Mouse (Mus musculus) kidney, postnatal 36 days (tissue): Measurements from ENCODE around the gene Coasy.
A peak's percentile ranks its signal among the peaks of the same experiment; 100 is the strongest.

Experiments used
- DNase-seq, 2 experiments: peaks; one replicate each; pipeline ENCODE4 v3.0.0; 2021 to 2022; ENCODE audit warnings: mixed read lengths in 2 of 2

Coasy gene

DNA sequence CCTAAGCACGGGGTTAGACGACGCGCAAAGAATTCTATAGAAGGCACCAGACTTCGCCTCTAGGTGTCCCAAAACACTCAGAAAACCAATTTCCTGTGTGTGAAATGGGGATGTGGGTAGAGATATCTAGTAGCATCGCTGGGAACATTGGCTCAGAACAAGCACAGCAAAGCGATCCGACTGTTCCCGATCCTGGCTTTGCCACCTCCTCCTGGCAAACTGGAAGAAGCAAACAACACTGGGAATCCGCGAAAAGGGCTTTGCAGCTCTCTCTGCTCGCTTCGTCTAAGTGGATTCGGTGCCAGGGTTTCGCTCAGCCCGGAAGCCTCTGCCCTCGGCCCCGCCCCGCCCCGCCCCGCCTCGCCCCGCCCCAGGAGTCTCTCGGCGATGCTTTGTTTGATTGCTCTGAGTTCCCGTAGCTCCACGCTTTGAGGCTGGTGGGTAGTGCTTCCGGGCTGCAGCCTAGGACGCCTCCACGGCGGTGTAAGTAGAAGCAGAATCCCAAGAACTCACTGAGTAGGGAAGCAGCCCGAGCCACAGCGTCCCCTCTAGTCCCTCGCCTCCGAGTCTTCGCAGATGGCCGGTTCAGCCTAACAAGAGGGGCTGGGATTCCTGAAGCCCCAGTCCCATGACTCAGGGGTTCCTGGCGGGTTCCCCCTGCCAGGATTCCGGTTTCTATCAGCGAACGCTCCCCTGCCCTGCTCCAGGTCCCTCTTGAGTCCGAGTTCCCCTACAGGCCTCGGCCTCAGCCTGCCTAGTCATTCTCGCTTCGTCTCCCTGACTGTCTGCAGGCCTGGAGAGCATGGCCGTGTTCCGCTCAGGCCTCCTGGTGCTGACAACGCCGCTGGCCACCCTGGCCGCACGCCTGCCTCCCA, at the start of gene Coasy:
Gene Coasy, plus strand, starts transcription at position 358 of the 875 bp plus-strand sequence.
- peak; percentile 89 to 91 for DNase-seq

DNA sequence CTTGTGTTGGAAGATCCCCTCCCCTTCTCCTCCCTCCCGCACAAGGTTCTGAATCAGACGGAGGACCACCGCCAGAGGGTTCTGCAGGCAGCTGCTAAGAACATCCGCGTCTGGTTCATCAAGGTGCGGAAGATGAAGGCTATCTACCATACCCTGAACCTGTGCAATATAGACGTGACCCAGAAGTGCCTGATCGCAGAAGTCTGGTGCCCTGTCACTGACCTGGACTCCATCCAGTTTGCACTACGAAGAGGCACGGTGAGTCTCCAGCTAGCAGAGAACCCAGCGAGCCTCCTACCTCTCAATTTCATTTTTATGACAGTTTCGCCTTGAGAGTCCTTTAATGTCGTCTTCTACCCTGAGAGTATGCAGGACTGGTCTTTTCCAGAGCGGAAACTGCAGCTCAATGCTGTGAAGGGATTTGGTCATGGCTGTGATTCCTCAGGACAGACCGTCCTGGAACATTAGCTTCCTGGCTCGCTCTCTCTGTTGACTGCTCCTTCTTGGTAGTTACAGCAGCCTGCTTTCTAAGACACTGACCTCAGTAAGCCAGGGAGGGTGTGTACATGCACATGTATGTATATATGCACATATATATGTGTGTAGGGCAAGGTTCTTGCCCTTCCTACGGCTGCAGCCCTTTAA, 48.4 kb upstream of the Coasy start:
- no peak for DNase-seq

- DNase-seq, result no peak
Observed at GRCm38 (mm10) chr11:101034614-101035327, 47.6 kb upstream of the Coasy start.

- DNase-seq, result no peak
Observed at GRCm38 (mm10) chr11:101035328-101035695, 47.1 kb upstream of the Coasy start.

- DNase-seq, result no peak
Observed at GRCm38 (mm10) chr11:101037795-101038194, 44.6 kb upstream of the Coasy start.

DNA sequence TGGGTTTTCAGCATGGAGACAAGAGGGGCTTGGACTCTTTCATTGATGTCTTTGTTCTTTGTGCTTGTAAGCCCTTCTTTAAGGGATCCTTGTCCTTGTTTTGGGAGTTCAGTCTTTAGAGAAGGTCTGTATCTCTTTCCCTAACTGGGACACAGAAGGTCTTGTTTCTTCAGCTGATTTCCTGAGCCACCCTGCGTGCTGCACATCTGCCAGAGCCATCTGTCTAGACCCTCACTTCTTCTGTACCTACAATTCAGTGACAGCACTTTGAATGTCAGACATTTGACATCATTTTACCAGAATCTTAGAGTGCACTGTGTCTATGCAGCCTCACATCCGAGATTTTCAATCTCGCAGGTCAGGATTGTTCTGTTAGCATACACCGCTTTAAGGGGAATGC, 36.5 kb upstream of the Coasy start:
- DNase-seq, result no peak

DNA sequence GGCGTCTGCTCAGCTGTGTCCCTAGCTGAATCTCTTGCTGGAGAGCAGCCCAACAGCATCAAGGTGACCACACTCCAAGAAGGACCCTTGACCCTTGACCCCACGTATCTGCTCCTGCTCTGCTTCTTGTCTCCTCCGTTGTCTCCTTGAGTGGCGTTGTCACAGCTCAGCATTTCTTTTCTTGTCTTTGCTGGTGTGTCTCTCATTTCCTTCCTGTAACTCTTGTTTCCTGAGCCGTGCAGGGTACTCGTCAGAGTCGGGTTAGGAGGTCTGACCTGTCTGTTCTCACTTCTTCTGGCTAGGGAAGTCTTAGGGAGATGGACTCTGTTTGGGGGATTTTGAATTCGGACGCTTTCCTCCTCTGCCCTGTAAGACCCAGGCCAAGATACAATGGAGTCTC, 35.9 kb upstream of the Coasy start:
- no peak for DNase-seq

DNA sequence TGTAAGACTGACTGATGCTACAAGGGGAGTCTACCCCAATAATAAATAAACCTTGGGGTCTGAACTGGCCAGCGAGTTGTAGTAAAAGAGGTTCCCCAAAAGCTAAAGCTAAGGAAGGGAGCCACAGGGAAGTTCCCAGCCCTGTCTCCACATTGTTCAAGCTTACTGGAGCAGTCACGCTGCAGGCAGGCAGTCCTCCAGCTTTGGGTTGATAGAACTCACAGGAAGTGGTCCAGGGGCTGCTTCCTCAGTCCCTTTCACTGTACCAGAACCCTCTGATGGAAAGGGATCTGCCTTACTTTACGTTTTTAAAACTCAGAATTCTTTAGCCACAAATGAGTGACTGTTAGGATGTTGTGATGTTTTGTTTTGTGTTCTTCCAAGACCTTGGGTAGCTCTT, 34.9 kb upstream of the Coasy start:
- DNase-seq, result no peak

- DNase-seq, result no peak
Observed at GRCm38 (mm10) chr11:101050359-101050758, 32.0 kb upstream of the Coasy start.

DNA sequence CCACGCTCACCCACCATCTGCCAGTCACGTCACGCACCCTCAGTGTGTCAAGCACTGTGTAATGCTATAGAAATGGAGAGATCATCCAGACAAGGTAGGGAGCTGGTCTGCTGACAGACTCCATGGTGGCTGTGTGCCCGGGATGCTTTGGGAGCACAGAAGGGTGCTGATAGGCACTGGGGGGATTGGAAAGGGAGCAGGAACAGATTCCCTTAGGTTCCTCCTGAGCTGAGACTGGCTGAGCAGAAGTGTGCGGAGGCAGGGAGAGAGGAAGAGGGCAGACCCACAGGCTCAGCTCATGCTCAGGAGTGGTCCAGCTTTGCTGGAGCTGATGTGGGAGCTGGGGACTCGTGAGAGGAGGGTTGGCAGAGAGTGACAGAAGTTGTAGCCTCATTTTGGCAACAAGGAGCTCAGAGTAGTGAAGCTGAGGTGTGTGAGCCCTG, 31.3 kb upstream of the Coasy start:
- no peak for DNase-seq

GRCm38 (mm10) chr11:101051617-101052016, 30.7 kb upstream of the Coasy start:
- no peak for DNase-seq

DNA sequence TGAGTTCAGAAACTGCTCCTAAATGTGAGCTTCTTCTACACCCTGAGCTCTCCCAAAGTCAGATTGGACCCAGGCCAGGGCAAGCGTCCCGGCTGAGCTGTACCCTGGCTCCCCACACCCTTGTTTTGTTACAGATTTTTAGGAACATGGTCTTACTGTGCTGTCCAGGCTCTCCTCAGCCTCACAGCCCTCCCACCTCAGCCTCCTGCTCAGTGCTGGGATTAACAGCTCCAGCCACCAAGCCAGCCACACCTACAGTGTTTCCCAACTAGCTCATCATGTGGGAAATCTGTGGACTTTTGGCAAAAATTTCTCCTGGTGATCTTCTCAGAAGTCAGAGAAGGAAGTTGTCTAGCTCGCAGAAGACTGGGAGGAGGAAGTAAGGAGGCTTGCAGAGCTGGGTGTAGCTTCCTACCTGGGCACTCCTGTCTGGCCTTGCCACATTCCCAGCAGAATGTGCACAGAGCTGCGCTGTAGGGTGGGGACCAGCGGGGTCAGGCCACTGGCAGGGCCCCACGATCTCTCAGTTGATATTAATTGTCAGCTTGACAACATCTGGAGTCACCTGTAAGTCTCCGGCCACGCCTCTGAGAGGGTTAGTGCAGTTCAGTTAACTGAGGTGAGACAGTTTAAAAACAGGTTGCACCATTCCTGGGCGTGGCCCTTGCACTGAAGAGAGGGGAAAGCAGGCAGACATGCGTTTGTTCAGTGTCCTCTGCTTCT, 29.5 kb upstream of the Coasy start:
- no peak for DNase-seq

GRCm38 (mm10) chr11:101053974-101054373, 28.4 kb upstream of the Coasy start:
- DNase-seq, result no peak

DNA sequence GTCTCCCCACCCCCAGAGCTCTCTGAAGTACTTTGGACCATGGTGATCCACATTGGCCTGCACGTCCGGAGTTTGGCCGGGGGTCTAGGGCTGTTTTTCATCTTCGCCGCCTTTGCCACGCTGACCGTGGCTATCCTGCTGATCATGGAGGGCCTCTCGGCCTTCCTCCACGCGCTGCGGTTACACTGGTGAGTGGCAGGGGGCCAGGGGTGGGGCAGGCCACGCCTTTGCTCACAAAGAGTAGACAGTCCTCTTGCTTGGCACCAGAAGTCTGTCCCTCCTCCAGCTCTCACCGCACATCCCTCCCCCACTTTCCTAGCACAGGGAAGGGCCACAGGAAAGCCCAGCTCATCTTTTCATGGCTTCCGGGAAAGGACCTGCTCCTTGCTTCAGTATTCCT, 26.9 kb upstream of the Coasy start:
- DNase-seq, result no peak

GRCm38 (mm10) chr11:101056885-101057284, 25.5 kb upstream of the Coasy start:
- no peak for DNase-seq

- DNase-seq, result peak; percentile 81 to 93
Observed at GRCm38 (mm10) chr11:101057860-101058259, 24.5 kb upstream of the Coasy start.

DNA sequence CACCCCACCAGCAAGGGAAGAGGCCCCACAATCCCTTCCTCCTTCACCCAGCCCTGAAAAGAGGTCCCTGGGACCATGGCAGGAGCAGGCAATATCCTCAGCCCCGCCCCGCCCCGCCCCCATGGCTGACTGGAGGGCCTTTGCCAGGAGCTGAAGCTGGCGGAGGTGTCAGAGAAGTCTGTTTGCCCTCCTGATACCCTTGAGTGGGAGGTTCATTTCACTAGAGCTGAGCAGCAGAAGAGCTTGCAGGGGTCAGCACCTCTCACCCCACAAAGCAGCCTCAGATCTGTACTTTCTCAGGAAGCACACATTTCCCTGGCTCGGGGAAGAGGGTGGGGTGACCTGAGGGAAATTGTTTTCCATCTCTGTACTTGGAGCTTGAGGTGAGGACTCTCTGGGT, 23.6 kb upstream of the Coasy start:
- peak in 1 of 2 experiments; percentile 51 for DNase-seq

DNA sequence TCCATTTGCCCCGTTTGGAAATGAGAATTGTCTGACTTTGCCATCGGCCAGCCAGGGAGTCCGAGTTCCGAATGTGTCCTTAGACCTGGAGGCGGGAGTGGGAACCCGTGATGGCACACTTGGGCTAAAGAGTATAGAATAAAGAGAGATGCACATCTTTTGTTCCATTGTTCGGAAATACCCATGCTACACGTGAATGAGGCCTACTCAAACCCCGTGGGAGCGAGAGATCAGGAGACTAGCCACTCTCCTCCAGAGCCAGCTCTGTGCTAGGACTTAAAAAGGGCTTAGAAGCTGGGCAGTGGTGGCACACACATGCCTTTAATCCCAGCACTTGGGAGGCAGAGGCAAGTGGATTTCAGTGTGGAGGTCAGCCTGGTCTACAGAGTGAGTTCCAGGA, 22.9 kb upstream of the Coasy start:
- DNase-seq, result no peak

GRCm38 (mm10) chr11:101060126-101060525, 22.2 kb upstream of the Coasy start:
- peak; percentile 71 to 79 for DNase-seq

DNA sequence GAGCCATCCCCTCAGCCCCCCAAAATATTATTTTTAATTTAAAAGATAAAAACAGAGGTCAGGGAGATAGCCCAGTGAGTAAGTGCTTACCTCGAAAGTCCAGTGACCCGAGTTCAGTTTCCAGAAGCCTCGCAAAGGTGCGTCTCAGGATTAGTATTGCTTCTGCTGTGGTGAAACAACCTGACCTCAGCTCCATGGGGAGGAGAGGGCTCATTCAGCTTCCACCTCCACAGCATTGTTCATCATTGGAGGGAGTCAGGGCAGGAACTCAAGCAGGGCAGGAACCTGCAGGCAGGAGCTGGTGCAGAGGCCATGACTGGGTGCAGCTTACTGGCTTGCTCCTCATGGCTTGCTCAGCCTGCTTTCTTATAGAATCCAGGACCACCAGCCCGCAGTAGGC, 21.3 kb upstream of the Coasy start:
- no peak for DNase-seq

DNA sequence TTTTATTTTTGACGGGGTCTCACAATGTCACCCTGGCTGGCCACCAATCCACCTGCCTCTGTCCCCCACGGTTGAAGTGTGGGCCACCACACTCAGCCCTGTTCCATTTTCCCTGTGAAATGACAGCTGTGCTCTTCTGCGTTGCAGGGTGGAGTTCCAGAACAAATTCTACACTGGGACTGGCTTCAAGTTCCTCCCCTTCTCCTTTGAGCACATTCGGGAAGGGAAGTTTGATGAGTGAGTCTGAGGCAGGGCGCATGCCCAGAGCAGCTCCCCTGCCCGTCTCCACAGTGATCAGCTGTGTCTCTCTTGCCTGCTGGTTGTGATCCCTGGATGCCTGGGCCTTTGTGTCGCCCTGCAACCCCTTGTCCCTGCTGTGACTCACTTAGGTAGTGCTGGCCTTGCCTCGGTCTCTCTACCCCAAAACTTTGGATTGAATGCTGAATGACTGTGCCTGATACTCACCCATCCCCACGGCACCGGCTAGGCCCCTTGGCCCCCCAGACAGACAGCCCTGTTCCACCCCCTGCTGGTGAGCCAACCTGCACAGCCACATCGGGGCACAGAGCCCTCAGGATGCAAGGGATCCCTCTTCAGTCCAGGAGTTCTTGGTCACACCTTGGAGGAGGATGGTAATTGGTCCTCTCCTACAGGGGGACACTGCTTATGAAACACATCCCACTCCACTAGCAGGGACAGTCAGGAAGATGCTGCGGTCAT, 20.0 kb upstream of the Coasy start:
- peak in 1 of 2 experiments; percentile 45 for DNase-seq

DNA sequence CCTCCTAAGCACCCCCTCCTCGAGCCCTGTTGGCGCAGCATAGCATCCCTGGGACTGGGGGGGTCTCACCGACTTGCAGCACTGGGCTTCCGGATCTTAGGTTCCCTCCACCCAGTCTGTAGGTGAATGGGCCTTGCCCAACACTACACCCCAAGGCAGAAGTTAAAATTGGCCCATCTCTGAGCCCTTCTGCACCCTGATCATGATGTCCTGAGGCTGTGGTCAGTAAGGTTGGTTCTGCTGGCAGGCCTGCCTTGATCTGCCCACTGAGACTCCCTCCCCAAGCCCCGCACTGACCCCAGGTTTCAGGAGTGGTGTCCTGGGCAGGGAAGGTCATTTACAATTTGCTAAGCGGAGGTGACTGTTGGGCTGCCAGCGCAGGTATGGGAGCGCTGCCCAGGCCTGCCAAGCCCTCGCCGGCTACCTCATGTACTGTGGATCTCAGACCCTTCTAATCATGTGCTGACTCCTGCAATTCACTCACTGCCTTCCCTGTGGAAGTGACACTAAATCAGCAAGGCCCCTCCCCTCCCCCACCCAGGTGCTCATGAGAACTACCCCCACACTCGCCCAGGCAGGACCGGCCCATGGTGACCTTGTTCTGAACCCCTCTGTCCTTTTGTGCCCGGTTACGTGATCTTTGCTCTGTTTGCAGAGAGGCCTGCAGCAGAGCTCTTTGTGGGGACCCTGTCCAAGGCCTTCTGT, 19.2 kb upstream of the Coasy start:
- DNase-seq, result no peak
